Mouse (Mus musculus) liver, embryonic 14.5 days (tissue): ENCODE data around the gene Larp7. TPM values are rescaled to one million over a fixed set of nuclear protein-coding genes. Genes with fewer than 3 reads are reported as not detected.

ENCODE experiments used
- ATAC-seq: fragments of 200-750 bp; cut with Nextera tagmentation; 2 replicates; pipeline ENCODE4 v1.8.0; 2017; ENCODE audit warnings: moderate number of reproducible peaks, mild to moderate bottlenecking, moderate library complexity; ENCODE audit not compliant: insufficient read depth
- DNase-seq, 3 experiments: peaks; one replicate each; pipeline ENCODE4 v3.0.0-alpha.2; 2012 to 2013; ENCODE audit warnings: low read depth in 3 of 3, low spot score in 3 of 3
- H3K27ac ChIP-seq: fragments of 300-500 bp; sonication (generic); 2 replicates; pipeline ENCODE4 v1.5.1; 2014; ENCODE audit warnings: moderate library complexity, mild to moderate bottlenecking, control low read depth, inconsistent platforms
- H3K27me3 ChIP-seq: fragments of 300-500 bp; sonication (generic); 2 replicates; pipeline ENCODE4 v1.6.1; 2014; ENCODE audit warnings: mild to moderate bottlenecking, low read length, moderate library complexity; ENCODE audit not compliant: control insufficient read depth, insufficient read depth
- H3K36me3 ChIP-seq: fragments of 300-500 bp; sonication (generic); replicated peaks from 2 replicates; pipeline ENCODE4 v1.6.1; 2014; ENCODE audit warnings: low read depth; ENCODE audit not compliant: control insufficient read depth, insufficient read depth
- H3K4me1 ChIP-seq, 2 experiments: fragments of 200-500 bp in 1 of 2; fragments of 300-500 bp in 1 of 2; sonication (generic) in 1 of 2; replicated peaks; 2 replicates each; pipeline ENCODE4 v1.6.1; 2012 to 2014; ENCODE audit warnings: antibody characterized with exemption in 1 of 2, inconsistent platforms in 1 of 2, low read length in 1 of 2; ENCODE audit not compliant: control insufficient read depth in 2 of 2, insufficient read depth in 2 of 2
- H3K4me2 ChIP-seq: fragments of 300-500 bp; sonication (generic); 2 replicates; pipeline ENCODE4 v1.6.1; 2014; ENCODE audit warnings: low read depth, mild to moderate bottlenecking, control low read depth, moderate library complexity
- H3K4me3 ChIP-seq, 2 experiments: fragments of 200-500 bp in 1 of 2; fragments of 300-500 bp in 1 of 2; sonication (generic) in 1 of 2; 2 replicates each; pipeline ENCODE4 v1.5.1; 2012 to 2014; ENCODE audit warnings: low read depth in 2 of 2, low read length in 2 of 2, mild to moderate bottlenecking in 2 of 2, control low read depth in 1 of 2, inconsistent platforms in 1 of 2, moderate library complexity in 1 of 2; ENCODE audit not compliant: insufficient read depth in 1 of 2
- H3K9ac ChIP-seq: fragments of 300-500 bp; sonication (generic); replicated peaks from 2 replicates; pipeline ENCODE4 v1.6.1; 2014; ENCODE audit warnings: mild to moderate bottlenecking, control low read depth, moderate library complexity
- H3K9me3 ChIP-seq: fragments of 300-500 bp; sonication (generic); 2 replicates; pipeline ENCODE4 v1.6.1; 2016; ENCODE audit warnings: low read length, mixed read lengths; ENCODE audit not compliant: control insufficient read depth
- CTCF ChIP-seq: IDR thresholded peaks from 2 replicates; pipeline ENCODE4 v1.5.1; 2016; ENCODE audit warnings: antibody characterized with exemption, low read depth, control low read depth
- EP300 ChIP-seq: IDR thresholded peaks from 2 replicates; pipeline ENCODE4 v1.6.1; 2016; ENCODE audit warnings: antibody characterized with exemption, low read depth
- WGBS: fragments of 180-500 bp; shearing (Covaris S2); extraction: QIAGEN DNeasy Blood & Tissue Kit; methylation state at CpG from one replicate; pipeline ENCODE4 v1.1.7; 2014; ENCODE audit not compliant: insufficient replicate concordance; 5-methylcytosine and 5-hydroxymethylcytosine counted together
- polyA plus RNA-seq, 2 experiments: library from polyadenylated mRNA; depleted of rRNA in 1 of 2; stranded (reverse) in 1 of 2; unstranded in 1 of 2; fragments of >200 nt; fragmentation: Nextera tagmentation in 1 of 2; extraction: Ambion mirVana in 1 of 2; gene quantifications; 2 replicates each; pipeline versions ENCODE4 v1.2.1 to v1.2.3; 2012 to 2014

Gene Larp7
- polyA plus RNA-seq, 2 experiments = 22.4 to 33.3 TPM

- Histone ChIP-seq H3K36me3 (no peaks in the 10 kb centered on the region), H3K4me3 (no peak overlapping the region), H3K4me1 (no peaks in the 10 kb centered on the region), H3K4me2 (no peak overlapping the region), H3K9ac (no peak overlapping the region), H3K27me3 (no peaks in the 10 kb centered on the region), H3K27ac (no peak overlapping the region), H3K9me3 (no peaks in the 10 kb centered on the region)
- ATAC-seq (peak; percentile 69; the same call in 1 of the 2 replicates), DNase-seq (no peak)
- TF ChIP-seq CTCF (no peak), EP300 (0 out of 2 replicates have a peak, but pooled peaks have one; percentile 25)
- 58% methylated on average over 15 of the region's 15 CpGs for WGBS
Observed at GRCm38 (mm10) chr3:127507878-127508783, 45.0 kb downstream of the Larp7 start.

GRCm38 (mm10) chr3:127498742-127499400 is 54.3 kb downstream of the Larp7 start, which contains the start of gene Ank2:
TSS of gene Ank2 (minus strand) at chr3:127499350.
- no peak for DNase-seq
- no peaks in the 10 kb centered on the region for H3K9me3 ChIP-seq
- H3K4me1 ChIP-seq = no peaks in the 10 kb centered on the region
- peaks cover 28% of the 10 kb centered on the region for H3K27me3 ChIP-seq
- 0 out of 2 replicates have a peak within 1 kb of the TSS, but pooled peaks have one; percentile 40 for H3K9ac ChIP-seq
- peak; percentile 47 for ATAC-seq
- H3K4me2 ChIP-seq = peak within 1 kb of the TSS; percentile 81
- no peaks in the 10 kb centered on the region for H3K36me3 ChIP-seq
- under 1% methylated on average over 60 of the region's 62 CpGs for WGBS
- TF ChIP-seq CTCF = no peak
- TF ChIP-seq EP300 = no peak
- H3K4me3 ChIP-seq = peak within 1 kb of the TSS; percentile 22 to 51; a peak in 3 of 4 replicates
- H3K27ac ChIP-seq = no peak within 1 kb of the TSS

- no peaks in the 10 kb centered on the region for H3K9me3 ChIP-seq
- DNase-seq (peak in 2 of 3 experiments; percentile 10 to 14), ATAC-seq (peak; percentile 57; the same call in 1 of the 2 replicates)
- no peak overlapping the region for H3K27ac ChIP-seq
- TF ChIP-seq EP300 (no peak), CTCF (no peak)
- 0 out of 2 replicates have a peak overlapping the region, but pooled peaks have one; percentile 40 for H3K9ac ChIP-seq
- H3K27me3 ChIP-seq = peaks cover 28% of the 10 kb centered on the region
- WGBS = 2% methylated on average over 22 of the region's 23 CpGs
- no peaks in the 10 kb centered on the region for H3K36me3 ChIP-seq
- peak overlapping the region; percentile 81 for H3K4me2 ChIP-seq
- H3K4me1 ChIP-seq = no peaks in the 10 kb centered on the region
- peak overlapping the region; percentile 22 to 51; a peak in 3 of 4 replicates for H3K4me3 ChIP-seq
Observed at GRCm38 (mm10) chr3:127498197-127498741, 54.9 kb downstream of the Larp7 start.

DNA sequence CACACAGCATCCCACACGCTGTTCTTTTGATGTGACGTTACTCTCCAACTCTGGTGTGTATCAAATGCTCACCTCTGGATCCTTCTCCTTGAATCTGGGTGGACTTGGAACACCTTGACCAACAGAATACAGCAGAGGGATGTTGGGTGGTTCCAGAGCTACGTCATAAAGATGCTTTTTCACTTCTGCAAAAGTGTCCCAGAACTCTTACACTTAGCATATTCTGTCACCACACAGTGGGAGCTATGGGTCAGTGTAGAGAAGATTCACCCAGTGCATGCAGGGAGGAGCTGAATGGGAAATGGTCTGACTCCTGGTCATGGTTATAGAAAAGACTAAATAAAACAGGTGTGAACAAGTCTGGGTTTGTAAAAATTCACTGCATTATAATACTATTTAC is 60.5 kb downstream of the Larp7 start:
- no peak for DNase-seq
- Histone ChIP-seq H3K4me3 (no peak overlapping the region), H3K4me1 (no peaks in the 10 kb centered on the region), H3K4me2 (no peak overlapping the region), H3K9me3 (no peaks in the 10 kb centered on the region), H3K36me3 (no peaks in the 10 kb centered on the region), H3K27ac (no peak overlapping the region), H3K27me3 (peaks cover 4% of the 10 kb centered on the region), H3K9ac (no peak overlapping the region)
- TF ChIP-seq EP300 (no peak), CTCF (no peak)
- ATAC-seq = no peak
- WGBS = 70% methylated on average over 3 of the region's 3 CpGs
